Mouse (Mus musculus) effector memory CD4-positive, alpha-beta T cell, adult 7 months (primary cell): ENCODE results near the gene Plod1. TPM values are rescaled to one million over a fixed set of nuclear protein-coding genes. Genes with fewer than 3 reads are reported as not detected.

Experiments used
- polyA plus RNA-seq: library from polyadenylated mRNA; unstranded; fragments of 100-300 nt; shearing (Covaris generic); gene quantifications from one replicate; pipeline ENCODE4 v1.2.1, GENCODE M21; 2017

Gene Plod1
- 3.9 TPM for polyA plus RNA-seq

GRCm38 (mm10) chr4:147936331-147936954 is at the start of gene Plod1:
Gene Plod1, minus strand, starts transcription at chr4:147936767.

GRCm38 (mm10) chr4:147985205-147986132 is 48.9 kb upstream of the Plod1 start, which contains the start of gene Nppb:
Gene Nppb, plus strand, starts transcription at chr4:147985788.

GRCm38 (mm10) chr4:147940576-147941044 is 4.0 kb upstream of the Plod1 start, which contains the start of gene 2510039O18Rik:
Gene 2510039O18Rik, plus strand, starts transcription at chr4:147940895.

GRCm38 (mm10) chr4:147904313-147905089 is 32.1 kb downstream of the Plod1 start, which contains the start of gene Mfn2:
Gene Mfn2, minus strand, starts transcription at chr4:147904704.

GRCm38 (mm10) chr4:147868450-147869031 is 68.0 kb downstream of the Plod1 start, which contains the start of the genes Miip and Fv1:
Gene Miip, minus strand, starts transcription at chr4:147868816.
Gene Fv1, plus strand, starts transcription at chr4:147868979.

Other genes with a start within 250 kb of the Plod1 start
- gene Zfp534, start 234.2 kb downstream of the Plod1 start, polyA plus RNA-seq, result not detected
- 13.6 TPM for gene Zfp984, start 127.0 kb downstream of the Plod1 start, polyA plus RNA-seq
- 10.0 TPM for gene Zfp933, start 88.4 kb downstream of the Plod1 start, polyA plus RNA-seq
- gene Miip, start 68.0 kb downstream of the Plod1 start, polyA plus RNA-seq, result 76.7 TPM
- 4.8 TPM for gene Fv1, start 67.8 kb downstream of the Plod1 start, polyA plus RNA-seq
- gene Mfn2, start 32.1 kb downstream of the Plod1 start, polyA plus RNA-seq, result 31.8 TPM
- gene 2510039O18Rik, start 4.1 kb upstream of the Plod1 start, polyA plus RNA-seq, result 90.3 TPM
- not detected for gene Nppb, start 49.0 kb upstream of the Plod1 start, polyA plus RNA-seq
- gene Nppa, start 64.0 kb upstream of the Plod1 start, polyA plus RNA-seq, result not detected
- 6.4 TPM for gene Clcn6, start 102.1 kb upstream of the Plod1 start, polyA plus RNA-seq
- 20.9 TPM for gene Mthfr, start 102.3 kb upstream of the Plod1 start, polyA plus RNA-seq
- 15.3 TPM for gene Agtrap, start 151.3 kb upstream of the Plod1 start, polyA plus RNA-seq
- gene Mad2l2, start 193.6 kb upstream of the Plod1 start, polyA plus RNA-seq, result 44.2 TPM
- gene Draxin, start 193.9 kb upstream of the Plod1 start, polyA plus RNA-seq, result not detected
- 26.9 TPM for gene Fbxo6, start 215.4 kb upstream of the Plod1 start, polyA plus RNA-seq
- 2.2 TPM for gene Fbxo44, start 223.7 kb upstream of the Plod1 start, polyA plus RNA-seq
- gene Fbxo2, start 223.9 kb upstream of the Plod1 start, polyA plus RNA-seq, result not detected